Mouse (Mus musculus): ENCODE results near the gene Mzt1. TPM values are rescaled to one million over a fixed set of nuclear protein-coding genes. Genes with fewer than 3 reads are reported as not detected.
"Not testable (repeated sequence)": the region's sequence is repeated elsewhere in the genome, so short reads cannot be mapped to it uniquely, and the experiment has no call there.

Gene Mzt1
- polyA plus RNA-seq, 1 experiment = 11.2 TPM

- Histone ChIP-seq H3ac (ENCODE audit: control insufficient read depth, insufficient read length) (no peak overlapping the region), H3K4me3 (no peak overlapping the region), H3K79me2 (ENCODE audit: control insufficient read depth, insufficient read depth) (peaks cover 23% of the 10 kb centered on the region), H3K4me2 (ENCODE audit: low read depth) (no peak overlapping the region), H3K27me3 (ENCODE audit: control insufficient read depth, insufficient read depth, insufficient read length) (no peaks in the 10 kb centered on the region), H3K36me3 (ENCODE audit: control insufficient read depth, insufficient read depth) (peaks cover 12% of the 10 kb centered on the region)
- no peak for TF ChIP-seq MAX (IDR thresholded peaks at IDR 0.05; ENCODE audit: low read depth)
- TF ChIP-seq POLR2AphosphoS2 (IDR thresholded peaks at IDR 0.05; ENCODE audit: insufficient read length, low read depth) = no peak
- TF ChIP-seq USF1 (IDR thresholded peaks at IDR 0.05; ENCODE audit: low read depth) = no peak
- TF ChIP-seq POLR2A (IDR thresholded peaks at IDR 0.05; ENCODE audit: insufficient read length, low read depth) = no peak
- TF ChIP-seq REST (IDR thresholded peaks at IDR 0.05; ENCODE audit: insufficient read depth, insufficient read length) = no peak
- no peak for TF ChIP-seq CEBPB (IDR thresholded peaks at IDR 0.05; ENCODE audit: insufficient read depth, poor library complexity, severe bottlenecking)
- no peak for TF ChIP-seq TCF12 (IDR thresholded peaks at IDR 0.05; ENCODE audit: insufficient read depth, poor library complexity, severe bottlenecking)
- TF ChIP-seq MYOD1 (IDR thresholded peaks at IDR 0.05; ENCODE audit: control insufficient read depth in 1 of 3, insufficient read length in 2 of 3, low read depth in 2 of 3) = no peak
- TF ChIP-seq TCF3 (IDR thresholded peaks at IDR 0.05; ENCODE audit: insufficient read length, low read depth) = no peak
- TF ChIP-seq MYOG (IDR thresholded peaks at IDR 0.05; ENCODE audit: control insufficient read depth in 1 of 3, insufficient read depth in 1 of 3, insufficient read length in 2 of 3, low read depth in 2 of 3) = no peak
- TF ChIP-seq SRF (IDR thresholded peaks at IDR 0.05; ENCODE audit: control insufficient read depth, insufficient read length, low read depth) = no peak
- TF ChIP-seq E2F4 (IDR thresholded peaks at IDR 0.05; ENCODE audit: insufficient read depth) = no peak
Measured at GRCm38 (mm10) chr14:99036039-99036438, 9.9 kb downstream of the Mzt1 start.

GRCm38 (mm10) chr14:99034851-99035250 lies 11.1 kb downstream of the Mzt1 start:
- not testable (repeated sequence) for H3K27me3 ChIP-seq (ENCODE audit: control insufficient read depth, insufficient read depth, insufficient read length); H3K4me3 ChIP-seq; H3K4me2 ChIP-seq (ENCODE audit: low read depth); H3ac ChIP-seq (ENCODE audit: control insufficient read depth, insufficient read length); H3K36me3 ChIP-seq (ENCODE audit: control insufficient read depth, insufficient read depth)
- H3K79me2 ChIP-seq (ENCODE audit: control insufficient read depth, insufficient read depth) = peaks cover 11% of the 10 kb centered on the region

- Histone ChIP-seq H3K79me2 (ENCODE audit: control insufficient read depth, insufficient read depth) (peaks cover 3% of the 10 kb centered on the region), H3K36me3 (ENCODE audit: control insufficient read depth, insufficient read depth) (peaks cover 6% of the 10 kb centered on the region), H3ac (ENCODE audit: control insufficient read depth, insufficient read length) (no peak overlapping the region), H3K4me2 (ENCODE audit: low read depth) (no peak overlapping the region), H3K27me3 (ENCODE audit: control insufficient read depth, insufficient read depth, insufficient read length) (no peaks in the 10 kb centered on the region), H3K4me3 (no peak overlapping the region)
- TF ChIP-seq TCF3 (IDR thresholded peaks at IDR 0.05; ENCODE audit: insufficient read length, low read depth) = no peak
- no peak for TF ChIP-seq MYOG (IDR thresholded peaks at IDR 0.05; ENCODE audit: control insufficient read depth in 1 of 3, insufficient read depth in 1 of 3, insufficient read length in 2 of 3, low read depth in 2 of 3)
- TF ChIP-seq E2F4 (IDR thresholded peaks at IDR 0.05; ENCODE audit: insufficient read depth) = no peak
- no peak for TF ChIP-seq TCF12 (IDR thresholded peaks at IDR 0.05; ENCODE audit: insufficient read depth, poor library complexity, severe bottlenecking)
- no peak for TF ChIP-seq POLR2AphosphoS2 (IDR thresholded peaks at IDR 0.05; ENCODE audit: insufficient read length, low read depth)
- TF ChIP-seq POLR2A (IDR thresholded peaks at IDR 0.05; ENCODE audit: insufficient read length, low read depth) = no peak
- TF ChIP-seq MYOD1 (IDR thresholded peaks at IDR 0.05; ENCODE audit: control insufficient read depth in 1 of 3, insufficient read length in 2 of 3, low read depth in 2 of 3) = no peak
- TF ChIP-seq MAX (IDR thresholded peaks at IDR 0.05; ENCODE audit: low read depth) = no peak
- TF ChIP-seq CEBPB (IDR thresholded peaks at IDR 0.05; ENCODE audit: insufficient read depth, poor library complexity, severe bottlenecking) = no peak
- no peak for TF ChIP-seq REST (IDR thresholded peaks at IDR 0.05; ENCODE audit: insufficient read depth, insufficient read length)
- no peak for TF ChIP-seq SRF (IDR thresholded peaks at IDR 0.05; ENCODE audit: control insufficient read depth, insufficient read length, low read depth)
- no peak for TF ChIP-seq USF1 (IDR thresholded peaks at IDR 0.05; ENCODE audit: low read depth)
Measured at GRCm38 (mm10) chr14:99032596-99032995, 13.3 kb downstream of the Mzt1 start.

GRCm38 (mm10) chr14:99031337-99031873 lies 14.5 kb downstream of the Mzt1 start:
- Histone ChIP-seq H3K4me3 (no peak overlapping the region), H3K27me3 (ENCODE audit: control insufficient read depth, insufficient read depth, insufficient read length) (no peaks in the 10 kb centered on the region), H3K79me2 (ENCODE audit: control insufficient read depth, insufficient read depth) (peaks cover 3% of the 10 kb centered on the region), H3ac (ENCODE audit: control insufficient read depth, insufficient read length) (no peak overlapping the region), H3K4me2 (ENCODE audit: low read depth) (no peak overlapping the region), H3K36me3 (ENCODE audit: control insufficient read depth, insufficient read depth) (peaks cover 6% of the 10 kb centered on the region)
- no peak for TF ChIP-seq POLR2A (IDR thresholded peaks at IDR 0.05; ENCODE audit: insufficient read length, low read depth)
- TF ChIP-seq POLR2AphosphoS2 (IDR thresholded peaks at IDR 0.05; ENCODE audit: insufficient read length, low read depth) = peak; percentile 8
- no peak for TF ChIP-seq REST (IDR thresholded peaks at IDR 0.05; ENCODE audit: insufficient read depth, insufficient read length)
- no peak for TF ChIP-seq TCF12 (IDR thresholded peaks at IDR 0.05; ENCODE audit: insufficient read depth, poor library complexity, severe bottlenecking)

GRCm38 (mm10) chr14:99029987-99030386 lies 15.9 kb downstream of the Mzt1 start:
- Histone ChIP-seq H3K4me3 (no peak overlapping the region), H3K27me3 (ENCODE audit: control insufficient read depth, insufficient read depth, insufficient read length) (no peaks in the 10 kb centered on the region), H3ac (ENCODE audit: control insufficient read depth, insufficient read length) (no peak overlapping the region), H3K79me2 (ENCODE audit: control insufficient read depth, insufficient read depth) (no peaks in the 10 kb centered on the region), H3K36me3 (ENCODE audit: control insufficient read depth, insufficient read depth) (no peaks in the 10 kb centered on the region), H3K4me2 (ENCODE audit: low read depth) (no peak overlapping the region)
- TF ChIP-seq REST (IDR thresholded peaks at IDR 0.05; ENCODE audit: insufficient read depth, insufficient read length) (no peak), MAX (IDR thresholded peaks at IDR 0.05; ENCODE audit: low read depth) (no peak), TCF12 (IDR thresholded peaks at IDR 0.05; ENCODE audit: insufficient read depth, poor library complexity, severe bottlenecking) (no peak), USF1 (IDR thresholded peaks at IDR 0.05; ENCODE audit: low read depth) (no peak), POLR2AphosphoS2 (IDR thresholded peaks at IDR 0.05; ENCODE audit: insufficient read length, low read depth) (peak; percentile 41)

Measured in myocyte (in vitro differentiated cells).